Mouse (Mus musculus) embryonic fibroblast, embryonic 13.5 days (primary cell): ENCODE measurements around the gene Ncln. TPM values are rescaled to one million over a fixed set of nuclear protein-coding genes. Genes with fewer than 3 reads are reported as not detected.

Source experiments
- H3K27ac ChIP-seq: 2 replicates; pipeline ENCODE4 v1.5.1; 2012; ENCODE audit warnings: low read length, control low read depth, inconsistent platforms; ENCODE audit not compliant: insufficient read depth
- H3K4me1 ChIP-seq: 2 replicates; pipeline ENCODE4 v1.6.1; 2011; ENCODE audit warnings: low read length; ENCODE audit not compliant: control insufficient read depth, insufficient read depth
- H3K4me3 ChIP-seq: 2 replicates; pipeline ENCODE4 v1.5.1; 2011; ENCODE audit warnings: mild to moderate bottlenecking, control low read depth, low read length; ENCODE audit not compliant: insufficient read depth
- CTCF ChIP-seq: IDR thresholded peaks from 2 replicates; pipeline ENCODE4 v1.5.1; 2011; ENCODE audit warnings: mild to moderate bottlenecking, control low read depth, low read length, moderate library complexity, borderline replicate concordance; ENCODE audit not compliant: insufficient read depth
- POLR2A ChIP-seq: IDR thresholded peaks from 2 replicates; pipeline ENCODE4 v1.6.1; 2011; ENCODE audit warnings: low read depth, mild to moderate bottlenecking, control low read depth, low read length, moderate library complexity
- polyA plus RNA-seq: library from polyadenylated mRNA; stranded (reverse); fragments of >200 nt; gene quantifications from 2 replicates; pipeline ENCODE4 v1.2.4, GENCODE M21; 2011; ENCODE audit warnings: low read depth; ENCODE audit not compliant: missing spikeins, insufficient read length

Gene Ncln
- 61.5 and 62.8 TPM in 2 replicates for polyA plus RNA-seq

- TF ChIP-seq POLR2A (peak; percentile 85), CTCF (no peak)
- Histone ChIP-seq H3K4me1 (no peaks in the 10 kb centered on the region), H3K27ac (peak within 1 kb of the TSS; percentile 92)
Measured at GRCm38 (mm10) chr10:81496264-81496901, at the start of gene Ncln. Gene Ncln, minus strand, starts transcription at chr10:81496392.

GRCm38 (mm10) chr10:81545161-81545747 is 49.1 kb upstream of the Ncln start, which contains the start of gene Gna11:
Gene Gna11, minus strand, starts transcription at chr10:81545190.
- peak within 1 kb of the TSS; percentile 96 for H3K27ac ChIP-seq
- H3K4me1 ChIP-seq: peaks cover 3% of the 10 kb centered on the region; the same call in 1 of the 2 replicates
- peak within 1 kb of the TSS; percentile 90 for H3K4me3 ChIP-seq
- TF ChIP-seq CTCF: no peak
- TF ChIP-seq POLR2A: peak; percentile 87

More at GRCm38 (mm10) chr10:81496264-81496901, at the start of gene Ncln:
- peak within 1 kb of the TSS; percentile 99 for H3K4me3 ChIP-seq

- peak overlapping the region; percentile 46; the same call in 1 of the 2 replicates for H3K27ac ChIP-seq
- H3K4me1 ChIP-seq: peaks cover 3% of the 10 kb centered on the region; the same call in 1 of the 2 replicates
- TF ChIP-seq POLR2A (peak; percentile 41; the same call in 1 of the 2 replicates), CTCF (no peak)
- H3K4me3 ChIP-seq: peak overlapping the region; percentile 90
Measured at GRCm38 (mm10) chr10:81544296-81545160, 48.3 kb upstream of the Ncln start.

- no peak overlapping the region for H3K27ac ChIP-seq
- no peak for TF ChIP-seq POLR2A
- no peak for TF ChIP-seq CTCF
- H3K4me1 ChIP-seq: peaks cover 3% of the 10 kb centered on the region; the same call in 1 of the 2 replicates
- peak overlapping the region; percentile 90 for H3K4me3 ChIP-seq
Measured at GRCm38 (mm10) chr10:81543633-81544032, 47.4 kb upstream of the Ncln start.

- H3K27ac ChIP-seq: no peak overlapping the region
- TF ChIP-seq POLR2A (no peak), CTCF (no peak)
- peak overlapping the region; percentile 90; the same call in 1 of the 2 replicates for H3K4me3 ChIP-seq
- H3K4me1 ChIP-seq: peaks cover 3% of the 10 kb centered on the region; the same call in 1 of the 2 replicates
Measured at GRCm38 (mm10) chr10:81542727-81543460, 46.7 kb upstream of the Ncln start.

- Histone ChIP-seq H3K27ac (no peak overlapping the region), H3K4me3 (no peak overlapping the region), H3K4me1 (peaks cover 3% of the 10 kb centered on the region; the same call in 1 of the 2 replicates)
- TF ChIP-seq POLR2A (no peak), CTCF (no peak)
Measured at GRCm38 (mm10) chr10:81541803-81542202, 45.6 kb upstream of the Ncln start.

- peaks cover 3% of the 10 kb centered on the region; the same call in 1 of the 2 replicates for H3K4me1 ChIP-seq
- no peak overlapping the region for H3K27ac ChIP-seq
- no peak overlapping the region for H3K4me3 ChIP-seq
- TF ChIP-seq POLR2A (no peak), CTCF (no peak)
Measured at GRCm38 (mm10) chr10:81541363-81541762, 45.2 kb upstream of the Ncln start.

- TF ChIP-seq POLR2A (no peak), CTCF (no peak)
- Histone ChIP-seq H3K4me1 (peaks cover 9% of the 10 kb centered on the region; the same call in 1 of the 2 replicates), H3K27ac (no peak overlapping the region), H3K4me3 (no peak overlapping the region)
Measured at GRCm38 (mm10) chr10:81538321-81539048, 42.3 kb upstream of the Ncln start.

- Histone ChIP-seq H3K4me1 (peaks cover 7% of the 10 kb centered on the region; the same call in 1 of the 2 replicates), H3K4me3 (no peak overlapping the region), H3K27ac (no peak overlapping the region)
- TF ChIP-seq POLR2A: no peak
- TF ChIP-seq CTCF: no peak
Measured at GRCm38 (mm10) chr10:81537429-81537828, 41.2 kb upstream of the Ncln start.
